11 mouse cellular contexts compared by ENCODE assay signal in the genomic region with DNA sequence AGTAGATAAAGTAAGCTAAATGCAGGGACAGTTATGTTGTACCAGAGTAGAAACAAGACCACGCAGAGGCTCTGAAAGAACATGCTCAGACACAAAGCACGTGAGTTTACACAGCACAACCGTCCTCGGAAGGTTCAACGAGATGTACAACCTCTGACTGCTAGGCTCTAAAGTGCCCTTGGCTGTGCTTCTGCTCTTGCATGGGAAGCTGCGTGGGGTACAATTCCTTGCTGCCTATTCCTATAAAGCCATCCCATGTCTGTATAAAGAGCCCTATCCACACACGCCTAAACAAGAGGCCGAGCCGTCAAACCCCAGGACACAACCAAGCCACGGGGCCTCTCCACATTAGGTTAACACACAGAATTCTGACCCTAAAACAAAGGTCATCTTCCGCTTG. TPM values are rescaled to one million over a fixed set of nuclear protein-coding genes. Genes with fewer than 3 reads are reported as not detected.
DNase-seq lines count a peak whose midpoint lies in the region; ATAC-seq and TF ChIP-seq lines count a peak whose summit lies in the region.
"Had no signal": no experiment of that assay in that cellular context is flagged by ENCODE, and none has a peak within 500 bp of the region (broad histone marks: within the 10 kb centered on the region; RNA-seq: fewer than 3 reads in every experiment).

No protein-coding gene starts in this region.

- TF ChIP-seq POLR2A in limb, embryonic 14.5 days (IDR thresholded peaks at IDR 0.05; ENCODE audit: borderline replicate concordance, extremely low read depth, insufficient read depth, insufficient read length) = no peak

- peaks cover 14% of the 10 kb centered on the region for H3K27me3 ChIP-seq in heart, embryonic 13.5 days (replicated peaks)
- no peaks in the 10 kb centered on the region for H3K27me3 ChIP-seq in limb, embryonic 14.5 days (ENCODE audit: control insufficient read depth, insufficient read depth, low read length)

- peak overlapping the region; percentile 73 for H3K9ac ChIP-seq in heart, embryonic 13.5 days
- H3K9ac ChIP-seq in limb, embryonic 14.5 days (ENCODE audit: low read depth, low read length, severe bottlenecking) = 0 out of 2 replicates have a peak overlapping the region, but pooled peaks have one; percentile 93

- no peak for ATAC-seq in heart, embryonic 13.5 days (ENCODE audit: extremely low read depth, insufficient number of reproducible peaks, low FRiP score, low TSS enrichment)
- ATAC-seq in limb, embryonic 14.5 days (ENCODE audit: low FRiP score, low read depth) = no peak

- 46% methylated on average over 11 of the region's 11 CpGs for WGBS in heart, embryonic 13.5 days
- 58% methylated on average over 11 of the region's 11 CpGs for WGBS in limb, embryonic 14.5 days

- intact Hi-C loops in heart, postnatal 14 days (cut with DNase I) = no loop called here

- no peak for DNase-seq in heart, postnatal 14 days
- peak; percentile 16 to 33 for DNase-seq in right cerebral cortex, adult 2 months (ENCODE audit: low spot score in 2 of 2)
- DNase-seq in right cerebral cortex, postnatal 25 days = no peak
- DNase-seq in limb, embryonic 14.5 days (ENCODE audit: low spot score) = no peak
- no peak for DNase-seq in lung, postnatal 36 days
- DNase-seq in embryo, embryonic 10 days (ENCODE audit: low spot score) = no peak
- DNase-seq in gastrocnemius, adult 8-10 months (ENCODE audit: low spot score in 2 of 2) = no peak
- DNase-seq: gastrocnemius, postnatal 36 days; right cerebral cortex, adult 18-20 months had no signal

- H3K9me3 ChIP-seq in heart, embryonic 13.5 days = no peaks in the 10 kb centered on the region
- no peaks in the 10 kb centered on the region for H3K9me3 ChIP-seq in limb, embryonic 14.5 days (ENCODE audit: control insufficient read depth, low read length)
- H3K9me3 ChIP-seq: megakaryocyte, embryonic 14.5 days had no signal

- H3K27ac ChIP-seq in heart, embryonic 13.5 days (replicated peaks) = no peak overlapping the region
- H3K27ac ChIP-seq in limb, embryonic 14.5 days (replicated peaks; ENCODE audit: low read depth, low read length) = no peak overlapping the region

- peaks cover 37% of the 10 kb centered on the region for H3K4me1 ChIP-seq in heart, embryonic 13.5 days
- H3K4me1 ChIP-seq in limb, embryonic 14.5 days (ENCODE audit: control insufficient read depth, insufficient read depth, low read length) = peaks cover 6% of the 10 kb centered on the region

- peak overlapping the region; percentile 75; the same call in 1 of the 2 replicates for H3K4me3 ChIP-seq in heart, embryonic 13.5 days
- no peak overlapping the region for H3K4me3 ChIP-seq in limb, embryonic 14.5 days (replicated peaks; ENCODE audit: low read length)
- H3K4me3 ChIP-seq: megakaryocyte, embryonic 14.5 days had no signal

- H3K36me3 ChIP-seq in heart, embryonic 13.5 days = no peaks in the 10 kb centered on the region
- no peaks in the 10 kb centered on the region for H3K36me3 ChIP-seq in limb, embryonic 14.5 days (ENCODE audit: control insufficient read depth, insufficient read depth, low read length)

- peak overlapping the region; percentile 84 for H3K4me2 ChIP-seq in heart, embryonic 13.5 days
- peak overlapping the region; percentile 61; the same call in 1 of the 2 replicates for H3K4me2 ChIP-seq in limb, embryonic 14.5 days (replicated peaks; ENCODE audit: low read depth, low read length, severe bottlenecking)

RNA-seq across cellular contexts. Expression of a gene that starts 1.9 kb away (rescaled TPM):
- polyA plus RNA-seq in heart, embryonic 13.5 days (2015; fragmentation: Nextera tagmentation; extraction: Ambion mirVana) = 1.5 and 1.9 TPM in 2 replicates
- 1 to 10 TPM; 6.6 to 7.0 TPM for total RNA-seq in heart, postnatal 14 days (2021)
- polyA plus RNA-seq in limb, embryonic 14.5 days (2012; rRNA removed) = 16.8 and 17.5 TPM in 2 replicates
- polyA plus RNA-seq in limb, embryonic 14.5 days (2014; fragmentation: Nextera tagmentation; extraction: Ambion mirVana) = 3.6 and 4.7 TPM in 2 replicates
- total RNA-seq in gastrocnemius, adult 8-10 months (2022) = 1 to 10 TPM; 1.4 to 2.5 (median 1.9) TPM

Comparison
In these comparisons a context has a peak if more than half of its experiments do, and no peak if none do; other contexts are left out.
1. DNase-seq: peak in right cerebral cortex, adult 2 months (2 of 2); none in heart, postnatal 14 days (0 of 2), right cerebral cortex, postnatal 25 days (single experiment), limb, embryonic 14.5 days (single experiment), lung, postnatal 36 days (single experiment), embryo, embryonic 10 days (single experiment) and gastrocnemius, adult 8-10 months (0 of 2).